8 mouse cellular contexts compared by ENCODE assay signal in the genomic region with DNA sequence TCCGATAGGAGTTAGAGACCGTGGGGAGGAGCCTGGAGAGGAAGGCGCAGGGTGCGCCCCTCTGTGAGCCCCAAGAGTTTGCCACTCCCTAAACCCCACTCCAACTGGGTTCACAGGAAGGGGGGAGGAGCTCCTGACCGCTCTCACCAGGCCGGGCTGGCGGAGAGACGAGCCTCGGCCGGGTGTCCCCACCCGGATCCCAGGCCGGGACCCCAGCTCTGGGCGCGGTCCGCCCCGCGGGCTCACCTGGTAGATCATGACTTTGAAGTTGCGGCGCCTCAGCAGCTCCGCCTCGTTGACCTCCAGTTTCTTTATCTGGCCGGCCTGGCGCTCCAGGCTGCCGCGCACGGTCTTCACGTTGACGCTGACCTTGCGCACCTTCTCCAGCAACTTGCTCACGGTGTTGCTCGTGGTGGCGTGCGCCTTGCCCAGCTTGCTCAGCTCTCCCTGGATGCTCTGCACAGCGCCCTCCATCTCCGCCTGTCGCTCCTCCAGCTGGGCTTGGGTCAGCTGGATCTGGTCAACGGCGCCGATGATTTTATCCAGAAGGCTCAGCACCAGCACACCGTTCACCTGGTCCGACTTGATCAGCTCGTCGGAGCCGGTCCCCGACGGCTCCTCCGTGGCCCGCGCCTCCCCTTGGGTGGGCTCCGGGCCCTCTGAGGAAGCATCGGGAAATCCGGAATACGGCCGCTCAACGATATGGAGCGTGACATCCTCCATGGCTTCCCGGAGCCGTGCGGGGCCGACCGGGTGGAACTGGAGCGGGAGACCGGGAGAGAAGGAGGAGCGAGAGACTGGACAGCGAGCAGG. TPM values are rescaled to one million over a fixed set of nuclear protein-coding genes. Genes with fewer than 3 reads are reported as not detected.
DNase-seq lines count a peak whose midpoint lies in the region; ATAC-seq and TF ChIP-seq lines count a peak whose summit lies in the region.

No protein-coding gene starts in this region.

- no peaks in the 10 kb centered on the region; the same call in 1 of the 2 replicates for H3K4me1 ChIP-seq in cerebellum, adult 2 months (ENCODE audit: control insufficient read depth, insufficient read depth, low read length)
- peaks cover 5% of the 10 kb centered on the region for H3K4me1 ChIP-seq in bone marrow macrophage, adult 2 months (ENCODE audit: control insufficient read depth, insufficient read depth, low read length)
- H3K4me1 ChIP-seq in liver, embryonic 16.5 days (ENCODE audit: control insufficient read depth, low read depth, low read length): peaks cover 16% of the 10 kb centered on the region
- peaks cover 6% of the 10 kb centered on the region; the same call in 1 of the 2 replicates for H3K4me1 ChIP-seq in neural tube, embryonic 11.5 days (ENCODE audit: control insufficient read depth, insufficient read depth, low read length)

- peak overlapping the region; percentile 74 for H3K4me2 ChIP-seq in liver, embryonic 16.5 days (ENCODE audit: low read depth, low read length)
- H3K4me2 ChIP-seq in neural tube, embryonic 11.5 days (ENCODE audit: low read depth): peak overlapping the region; percentile 44

- peak overlapping the region; percentile 50 for H3K4me3 ChIP-seq in cerebellum, adult 2 months (replicated peaks; ENCODE audit: insufficient read depth, low read depth, low read length)
- H3K4me3 ChIP-seq in bone marrow macrophage, adult 2 months (ENCODE audit: insufficient read depth, low read length): peak overlapping the region; percentile 64
- H3K4me3 ChIP-seq in liver, embryonic 16.5 days (ENCODE audit: low read depth, low read length): peak overlapping the region; percentile 64
- H3K4me3 ChIP-seq in neural tube, embryonic 11.5 days (ENCODE audit: low read depth, low read length): peak overlapping the region; percentile 34

- no peak for TF ChIP-seq POLR2A in cerebellum, adult 2 months (IDR thresholded peaks at IDR 0.05; ENCODE audit: borderline replicate concordance, insufficient read depth, low read length)
- TF ChIP-seq POLR2A in bone marrow macrophage, adult 2 months (IDR thresholded peaks at IDR 0.05; ENCODE audit: borderline replicate concordance, low read depth, low read length): no peak

- no peak overlapping the region for H3K27ac ChIP-seq in cerebellum, adult 2 months (ENCODE audit: insufficient read depth, low read length)
- no peak overlapping the region for H3K27ac ChIP-seq in bone marrow macrophage, adult 2 months (ENCODE audit: insufficient read depth, low read depth, low read length)
- H3K27ac ChIP-seq in liver, embryonic 16.5 days (ENCODE audit: low read length): peak overlapping the region; percentile 48
- no peak overlapping the region for H3K27ac ChIP-seq in neural tube, embryonic 11.5 days (ENCODE audit: low read depth, low read length)

- H3K9me3 ChIP-seq in liver, embryonic 16.5 days (replicated peaks; ENCODE audit: control insufficient read depth, low read length): no peaks in the 10 kb centered on the region
- no peaks in the 10 kb centered on the region for H3K9me3 ChIP-seq in neural tube, embryonic 11.5 days (ENCODE audit: control insufficient read depth, low read length)

- WGBS in cerebellum, adult 2 months: 1% methylated on average over 65 of the region's 65 CpGs
- WGBS in liver, embryonic 16.5 days (ENCODE audit: insufficient replicate concordance): under 1% methylated on average over 64 of the region's 65 CpGs
- WGBS in neural tube, embryonic 11.5 days: 1% methylated on average over 65 of the region's 65 CpGs

- H3K27me3 ChIP-seq in cerebellum, adult 2 months (ENCODE audit: control insufficient read depth, insufficient read depth, low read length): no peaks in the 10 kb centered on the region; the same call in 1 of the 2 replicates
- H3K27me3 ChIP-seq in liver, embryonic 16.5 days (ENCODE audit: control insufficient read depth, insufficient read depth, low read depth, low read length): peaks cover 46% of the 10 kb centered on the region
- peaks cover 44% of the 10 kb centered on the region for H3K27me3 ChIP-seq in neural tube, embryonic 11.5 days (ENCODE audit: control insufficient read depth, insufficient read depth, low read length)

- no peak for TF ChIP-seq CTCF in cerebellum, adult 2 months (IDR thresholded peaks at IDR 0.05; ENCODE audit: borderline replicate concordance, insufficient read depth, low read depth, low read length)
- TF ChIP-seq CTCF in bone marrow macrophage, adult 2 months (IDR thresholded peaks at IDR 0.05; ENCODE audit: low read depth, low read length): no peak

- H3K9ac ChIP-seq in liver, embryonic 16.5 days (ENCODE audit: low read depth, low read length): peak overlapping the region; percentile 59
- peak overlapping the region; percentile 26; the same call in 1 of the 2 replicates for H3K9ac ChIP-seq in neural tube, embryonic 11.5 days (ENCODE audit: low read length)

- DNase-seq in cerebellum, adult 2 months: peak in 1 of 2 experiments; percentile 32
- no peak for DNase-seq in cerebellum, postnatal 4 days (ENCODE audit: low spot score in 2 of 2)
- DNase-seq in gastrocnemius, postnatal 4 days (ENCODE audit: low spot score in 2 of 2): peak; percentile 52 to 70
- DNase-seq in neural tube, embryonic 11.5 days (ENCODE audit: low spot score): peak; percentile 30
- no peak for DNase-seq in left cerebral cortex, postnatal 14 days (ENCODE audit: low spot score in 2 of 2)

- ATAC-seq in inflammation-experienced regulatory T-cells, adult 6 months: peak; percentile 10
- peak; percentile 44 for ATAC-seq in liver, embryonic 16.5 days (ENCODE audit: low read depth)
- no peak for ATAC-seq in neural tube, embryonic 11.5 days (ENCODE audit: insufficient read depth, low FRiP score, low TSS enrichment)

- no peaks in the 10 kb centered on the region for H3K36me3 ChIP-seq in liver, embryonic 16.5 days (ENCODE audit: control insufficient read depth, insufficient read depth)
- no peaks in the 10 kb centered on the region for H3K36me3 ChIP-seq in neural tube, embryonic 11.5 days (ENCODE audit: control insufficient read depth, insufficient read depth, low read length)

- intact Hi-C loops in left cerebral cortex, postnatal 14 days (cut with DNase I): no loop called here

RNA-seq across cellular contexts. Expression of gene Cavin1, which starts 0.7 kb away (rescaled TPM):
- polyA plus RNA-seq in cerebellum, adult 2 months (2012; rRNA removed): 14.9 and 15.6 TPM in 2 replicates
- polyA plus RNA-seq in bone marrow macrophage, adult 2 months (2012; ENCODE audit: insufficient read depth, insufficient read length, missing spikeins): 3.8 and 4.1 TPM in 2 replicates
- 100 to 1,000 TPM; 385 to 413 TPM for total RNA-seq in gastrocnemius, postnatal 4 days (2021)
- polyA plus RNA-seq in inflammation-experienced regulatory T-cells, adult 6 months (2017; shearing (Covaris generic)): under 1 TPM in 2 of 3 experiments, not detected in 1; 0.09 to 0.26 TPM
- polyA plus RNA-seq in liver, embryonic 16.5 days (2015; fragmentation: Nextera tagmentation; extraction: Ambion mirVana): 26.0 and 29.7 TPM in 2 replicates
- 11.4 and 12.3 TPM in 2 replicates for polyA plus RNA-seq in neural tube, embryonic 11.5 days (2014; fragmentation: Nextera tagmentation; extraction: Ambion mirVana)
- 10 to 100 TPM; 19.8 to 23.2 TPM for total RNA-seq in left cerebral cortex, postnatal 14 days (2021)

RNA-seq across cellular contexts. Expression of gene Stat3, which starts 30.6 kb away (rescaled TPM):
- 45.0 and 47.5 TPM in 2 replicates for polyA plus RNA-seq in cerebellum, adult 2 months (2012; rRNA removed)
- polyA plus RNA-seq in bone marrow macrophage, adult 2 months (2012; ENCODE audit: insufficient read depth, insufficient read length, missing spikeins): 73.3 and 76.6 TPM in 2 replicates
- total RNA-seq in gastrocnemius, postnatal 4 days (2021): 10 to 100 TPM; 71.5 to 75.1 TPM
- polyA plus RNA-seq in inflammation-experienced regulatory T-cells, adult 6 months (2017; shearing (Covaris generic)): 100 to 1,000 TPM in 1 of 3 experiments, 10 to 100 TPM in 2; 79.3 to 111 (median 99.2) TPM
- polyA plus RNA-seq in liver, embryonic 16.5 days (2015; fragmentation: Nextera tagmentation; extraction: Ambion mirVana): 32.8 and 39.2 TPM in 2 replicates
- 34.7 and 42.1 TPM in 2 replicates for polyA plus RNA-seq in neural tube, embryonic 11.5 days (2014; fragmentation: Nextera tagmentation; extraction: Ambion mirVana)
- total RNA-seq in left cerebral cortex, postnatal 14 days (2021): 10 to 100 TPM; 32.9 to 34.2 TPM

RNA-seq across cellular contexts. Expression of gene Atp6v0a1, which starts 39.3 kb away (rescaled TPM):
- polyA plus RNA-seq in cerebellum, adult 2 months (2012; rRNA removed): 294 and 298 TPM in 2 replicates
- polyA plus RNA-seq in bone marrow macrophage, adult 2 months (2012; ENCODE audit: insufficient read depth, insufficient read length, missing spikeins): 163 and 186 TPM in 2 replicates
- total RNA-seq in gastrocnemius, postnatal 4 days (2021): 10 to 100 TPM; 70.3 to 73.5 TPM
- polyA plus RNA-seq in inflammation-experienced regulatory T-cells, adult 6 months (2017; shearing (Covaris generic)): 1 to 10 TPM; 1.3 to 7.7 (median 6.8) TPM
- 47.5 and 49.9 TPM in 2 replicates for polyA plus RNA-seq in liver, embryonic 16.5 days (2015; fragmentation: Nextera tagmentation; extraction: Ambion mirVana)
- 50.2 and 54.1 TPM in 2 replicates for polyA plus RNA-seq in neural tube, embryonic 11.5 days (2014; fragmentation: Nextera tagmentation; extraction: Ambion mirVana)
- total RNA-seq in left cerebral cortex, postnatal 14 days (2021): 100 to 1,000 TPM; 489 to 499 TPM

Comparison
In these comparisons a context has a peak if more than half of its experiments do, and no peak if none do; other contexts are left out.
1. DNase-seq: peak in gastrocnemius, postnatal 4 days (2 of 2) and neural tube, embryonic 11.5 days (single experiment); none in cerebellum, postnatal 4 days (0 of 2) and left cerebral cortex, postnatal 14 days (0 of 2).
2. Peak in every context shown above with its lines, with median percentiles within 50 percentile points of each other: H3K4me3 ChIP-seq.